Mouse (Mus musculus): ENCODE measurements at regions not wholly inside any gene's neighbourhood (a gene's known extent, or its start where the extent isn't known, plus 50 kb on each side); places are given as distances from the start of the nearest gene placed in this dataset.
A peak's percentile ranks its signal among the peaks of the same experiment; 100 is the strongest.

- Histone ChIP-seq H3K27me3 (replicated peaks; ENCODE audit: control insufficient read depth, insufficient read depth, low read length) (no peaks in the 10 kb centered on the region), H3K27ac (ENCODE audit: low read depth, low read length) (no peak overlapping the region), H3K9ac (ENCODE audit: low read depth, low read length) (no peak overlapping the region), H3K4me2 (replicated peaks; ENCODE audit: low read depth) (no peak overlapping the region), H3K4me3 (ENCODE audit: low read depth, low read length) (no peak overlapping the region), H3K36me3 (ENCODE audit: control insufficient read depth, insufficient read depth) (no peaks in the 10 kb centered on the region), H3K9me3 (ENCODE audit: control insufficient read depth) (no peaks in the 10 kb centered on the region), H3K4me1 (replicated peaks; ENCODE audit: control insufficient read depth, insufficient read depth, low read length) (no peaks in the 10 kb centered on the region)
- no peak for TF ChIP-seq CTCF (IDR thresholded peaks at IDR 0.05; ENCODE audit: low read depth)
- 85% methylated on average over 6 of the region's 6 CpGs for WGBS
- no peak for ATAC-seq
Observed at GRCm38 (mm10) chr4:56524430-56524985, 215.4 kb upstream of the Gm26657 start.

DNA sequence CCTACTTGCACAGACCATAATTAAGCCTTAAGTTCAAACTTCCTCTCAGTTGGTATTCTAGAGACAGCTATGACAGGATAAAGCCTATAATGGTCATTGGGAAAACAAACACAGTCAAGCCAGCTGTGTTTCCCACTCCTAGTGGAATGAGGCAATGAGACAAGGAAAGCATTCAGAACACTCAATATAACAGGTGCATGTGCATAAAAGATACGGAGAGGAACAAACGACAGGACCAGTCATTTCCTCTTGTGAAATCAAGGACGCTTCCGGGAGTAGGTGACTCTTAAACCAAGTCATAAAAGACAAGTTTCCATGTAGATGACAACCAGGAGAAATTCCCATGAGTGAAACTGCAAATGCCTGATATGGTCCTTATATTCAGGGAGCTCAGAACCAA lies 232.1 kb upstream of the Gm26657 start:
- Histone ChIP-seq H3K4me2 (replicated peaks; ENCODE audit: low read depth) (no peak overlapping the region), H3K36me3 (ENCODE audit: control insufficient read depth, insufficient read depth) (no peaks in the 10 kb centered on the region), H3K4me3 (ENCODE audit: low read depth, low read length) (no peak overlapping the region), H3K27me3 (replicated peaks; ENCODE audit: control insufficient read depth, insufficient read depth, low read length) (no peaks in the 10 kb centered on the region), H3K27ac (ENCODE audit: low read depth, low read length) (no peak overlapping the region), H3K9me3 (ENCODE audit: control insufficient read depth) (no peaks in the 10 kb centered on the region), H3K4me1 (replicated peaks; ENCODE audit: control insufficient read depth, insufficient read depth, low read length) (no peaks in the 10 kb centered on the region), H3K9ac (ENCODE audit: low read depth, low read length) (no peak overlapping the region)
- 45% methylated on average over 4 of the region's 4 CpGs for WGBS
- peak; percentile 76 for ATAC-seq
- no peak for TF ChIP-seq CTCF (IDR thresholded peaks at IDR 0.05; ENCODE audit: low read depth)

GRCm38 (mm10) chr4:56506786-56507185 lies 233.1 kb upstream of the Gm26657 start:
- no peak for TF ChIP-seq CTCF (IDR thresholded peaks at IDR 0.05; ENCODE audit: low read depth)
- no peak overlapping the region for H3K4me2 ChIP-seq (replicated peaks; ENCODE audit: low read depth)
- H3K9ac ChIP-seq (ENCODE audit: low read depth, low read length) = no peak overlapping the region
- H3K27ac ChIP-seq (ENCODE audit: low read depth, low read length) = no peak overlapping the region
- no peak overlapping the region for H3K4me3 ChIP-seq (ENCODE audit: low read depth, low read length)
- no peaks in the 10 kb centered on the region for H3K4me1 ChIP-seq (replicated peaks; ENCODE audit: control insufficient read depth, insufficient read depth, low read length)
- H3K36me3 ChIP-seq (ENCODE audit: control insufficient read depth, insufficient read depth) = no peaks in the 10 kb centered on the region
- 74% methylated on average over 1 of the region's 1 CpGs for WGBS
- no peaks in the 10 kb centered on the region for H3K27me3 ChIP-seq (replicated peaks; ENCODE audit: control insufficient read depth, insufficient read depth, low read length)
- no peaks in the 10 kb centered on the region for H3K9me3 ChIP-seq (ENCODE audit: control insufficient read depth)
- no peak for ATAC-seq

- H3K27ac ChIP-seq (ENCODE audit: low read depth, low read length) = no peak overlapping the region
- no peak overlapping the region for H3K9ac ChIP-seq (ENCODE audit: low read depth, low read length)
- no peak overlapping the region for H3K4me2 ChIP-seq (replicated peaks; ENCODE audit: low read depth)
- no peaks in the 10 kb centered on the region for H3K9me3 ChIP-seq (ENCODE audit: control insufficient read depth)
- ATAC-seq = peak; percentile 63
- no peaks in the 10 kb centered on the region for H3K4me1 ChIP-seq (replicated peaks; ENCODE audit: control insufficient read depth, insufficient read depth, low read length)
- no peaks in the 10 kb centered on the region for H3K36me3 ChIP-seq (ENCODE audit: control insufficient read depth, insufficient read depth)
- H3K27me3 ChIP-seq (replicated peaks; ENCODE audit: control insufficient read depth, insufficient read depth, low read length) = no peaks in the 10 kb centered on the region
- no peak for TF ChIP-seq CTCF (IDR thresholded peaks at IDR 0.05; ENCODE audit: low read depth)
- no peak overlapping the region for H3K4me3 ChIP-seq (ENCODE audit: low read depth, low read length)
- 38% methylated on average over 1 of the region's 1 CpGs for WGBS
Observed at GRCm38 (mm10) chr4:56506067-56506466, 233.8 kb upstream of the Gm26657 start.

DNA sequence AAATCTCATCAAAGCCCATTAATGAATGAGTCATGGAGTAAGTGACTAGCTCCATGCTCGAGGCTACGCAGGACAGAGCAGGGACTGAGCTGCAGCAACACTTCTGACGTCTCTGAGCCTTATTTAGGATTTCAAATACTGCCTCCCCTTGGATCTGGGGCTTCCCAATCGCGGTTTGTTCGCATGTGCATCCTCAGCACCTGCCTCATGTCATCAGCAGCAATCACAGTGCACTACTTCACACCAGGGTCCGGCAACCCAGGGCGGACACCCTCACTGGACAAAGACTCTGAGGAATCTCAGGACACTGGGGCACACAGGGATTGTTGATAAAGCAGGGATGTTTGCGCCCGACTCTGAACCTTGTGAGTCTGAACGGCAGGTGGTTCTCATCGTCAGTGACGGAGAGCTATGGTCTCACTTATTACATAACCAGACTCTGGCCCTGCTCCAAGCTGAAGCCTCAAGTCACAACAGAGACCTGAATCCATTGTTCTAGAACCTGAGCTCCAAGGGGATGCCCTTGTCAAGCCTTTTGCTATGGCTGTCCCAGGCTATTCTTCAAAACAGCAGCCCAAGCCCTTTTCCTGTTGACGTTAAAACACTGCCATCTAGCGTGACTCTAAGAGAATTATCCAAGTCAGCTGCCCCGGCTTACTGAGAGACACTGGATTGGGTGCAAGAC lies 247.2 kb upstream of the Gm26657 start:
- no peak for ATAC-seq
- no peak overlapping the region for H3K27ac ChIP-seq (ENCODE audit: low read depth, low read length)

GRCm38 (mm10) chr4:56489361-56489760 lies 250.5 kb upstream of the Gm26657 start:
- Histone ChIP-seq H3K36me3 (ENCODE audit: control insufficient read depth, insufficient read depth) (no peaks in the 10 kb centered on the region), H3K4me3 (ENCODE audit: low read depth, low read length) (no peak overlapping the region), H3K4me1 (replicated peaks; ENCODE audit: control insufficient read depth, insufficient read depth, low read length) (no peaks in the 10 kb centered on the region), H3K4me2 (replicated peaks; ENCODE audit: low read depth) (no peak overlapping the region), H3K9ac (ENCODE audit: low read depth, low read length) (no peak overlapping the region), H3K27ac (ENCODE audit: low read depth, low read length) (no peak overlapping the region), H3K27me3 (replicated peaks; ENCODE audit: control insufficient read depth, insufficient read depth, low read length) (no peaks in the 10 kb centered on the region), H3K9me3 (ENCODE audit: control insufficient read depth) (no peaks in the 10 kb centered on the region)
- no peak for ATAC-seq
- 87% methylated on average over 4 of the region's 4 CpGs for WGBS
- no peak for TF ChIP-seq CTCF (IDR thresholded peaks at IDR 0.05; ENCODE audit: low read depth)

More for the DNA sequence above, 247.2 kb upstream of the Gm26657 start:
- no peaks in the 10 kb centered on the region; the same call in 1 of the 2 replicates for H3K27me3 ChIP-seq (replicated peaks; ENCODE audit: control insufficient read depth, insufficient read depth, low read length)
- peak; percentile 83 for TF ChIP-seq CTCF (IDR thresholded peaks at IDR 0.05; ENCODE audit: low read depth)
- no peaks in the 10 kb centered on the region for H3K4me1 ChIP-seq (replicated peaks; ENCODE audit: control insufficient read depth, insufficient read depth, low read length)
- H3K36me3 ChIP-seq (ENCODE audit: control insufficient read depth, insufficient read depth) = no peaks in the 10 kb centered on the region
- WGBS = 41% methylated on average over 16 of the region's 16 CpGs
- H3K9me3 ChIP-seq (ENCODE audit: control insufficient read depth) = no peaks in the 10 kb centered on the region
- H3K4me3 ChIP-seq (ENCODE audit: low read depth, low read length) = no peak overlapping the region
- peak overlapping the region; percentile 30; the same call in 1 of the 2 replicates for H3K4me2 ChIP-seq (replicated peaks; ENCODE audit: low read depth)
- H3K9ac ChIP-seq (ENCODE audit: low read depth, low read length) = no peak overlapping the region

Data from intestine, postnatal 0 days (tissue).